Mouse (Mus musculus): ENCODE results near the gene Sipa1l3. TPM values are rescaled to one million over a fixed set of nuclear protein-coding genes. Genes with fewer than 3 reads are reported as not detected.

Gene Sipa1l3
- polyA plus RNA-seq, 1 experiment = 63.3 TPM

- peak; percentile 75 to 87 for DNase-seq
Measured at GRCm38 (mm10) chr7:29383255-29383654, 135.2 kb downstream of the Sipa1l3 start.

GRCm38 (mm10) chr7:29381466-29382040 is 136.9 kb downstream of the Sipa1l3 start:
- no peak for TF ChIP-seq POLR2A (IDR thresholded peaks at IDR 0.05; ENCODE audit: borderline replicate concordance, insufficient read depth, low read length)
- TF ChIP-seq CTCF (IDR thresholded peaks at IDR 0.05; ENCODE audit: borderline replicate concordance, insufficient read depth, low read depth, low read length) = no peak
- whole genome bisulfite sequencing = 78% methylated on average over 7 of the region's 7 CpGs
- DNase-seq = no peak
- Histone ChIP-seq H3K4me3 (replicated peaks; ENCODE audit: insufficient read depth, low read depth, low read length) (no peak overlapping the region), H3K27ac (ENCODE audit: insufficient read depth, low read length) (peak overlapping the region; percentile 24; the same call in 1 of the 2 replicates), H3K27me3 (ENCODE audit: control insufficient read depth, insufficient read depth, low read length) (no peaks in the 10 kb centered on the region), H3K4me1 (ENCODE audit: control insufficient read depth, insufficient read depth, low read length) (peaks cover 7% of the 10 kb centered on the region)

More at GRCm38 (mm10) chr7:29383255-29383654, 135.2 kb downstream of the Sipa1l3 start:
- no peak for TF ChIP-seq POLR2A (IDR thresholded peaks at IDR 0.05; ENCODE audit: borderline replicate concordance, insufficient read depth, low read length)
- TF ChIP-seq CTCF (IDR thresholded peaks at IDR 0.05; ENCODE audit: borderline replicate concordance, insufficient read depth, low read depth, low read length) = peak; percentile 97
- H3K27me3 ChIP-seq (ENCODE audit: control insufficient read depth, insufficient read depth, low read length) = no peaks in the 10 kb centered on the region
- no peak overlapping the region for H3K27ac ChIP-seq (ENCODE audit: insufficient read depth, low read length)
- H3K4me1 ChIP-seq (ENCODE audit: control insufficient read depth, insufficient read depth, low read length) = peaks cover 19% of the 10 kb centered on the region
- H3K4me3 ChIP-seq (replicated peaks; ENCODE audit: insufficient read depth, low read depth, low read length) = no peak overlapping the region
- WGBS = 30% methylated on average over 10 of the region's 10 CpGs

GRCm38 (mm10) chr7:29374054-29374453 is 144.4 kb downstream of the Sipa1l3 start:
- WGBS = 61% methylated on average over 6 of the region's 6 CpGs
- H3K4me1 ChIP-seq (ENCODE audit: control insufficient read depth, insufficient read depth, low read length) = no peaks in the 10 kb centered on the region
- TF ChIP-seq POLR2A (IDR thresholded peaks at IDR 0.05; ENCODE audit: borderline replicate concordance, insufficient read depth, low read length) = no peak
- TF ChIP-seq CTCF (IDR thresholded peaks at IDR 0.05; ENCODE audit: borderline replicate concordance, insufficient read depth, low read depth, low read length) = no peak
- H3K4me3 ChIP-seq (replicated peaks; ENCODE audit: insufficient read depth, low read depth, low read length) = no peak overlapping the region
- DNase-seq = no peak
- no peaks in the 10 kb centered on the region for H3K27me3 ChIP-seq (ENCODE audit: control insufficient read depth, insufficient read depth, low read length)
- H3K27ac ChIP-seq (ENCODE audit: insufficient read depth, low read length) = no peak overlapping the region

GRCm38 (mm10) chr7:29372123-29372522 is 146.3 kb downstream of the Sipa1l3 start:
- H3K4me3 ChIP-seq (replicated peaks; ENCODE audit: insufficient read depth, low read depth, low read length) = no peak overlapping the region
- peaks cover 12% of the 10 kb centered on the region for H3K4me1 ChIP-seq (ENCODE audit: control insufficient read depth, insufficient read depth, low read length)
- 82% methylated on average over 5 of the region's 5 CpGs for WGBS
- H3K27ac ChIP-seq (ENCODE audit: insufficient read depth, low read length) = no peak overlapping the region
- H3K27me3 ChIP-seq (ENCODE audit: control insufficient read depth, insufficient read depth, low read length) = no peaks in the 10 kb centered on the region
- DNase-seq = no peak
- no peak for TF ChIP-seq CTCF (IDR thresholded peaks at IDR 0.05; ENCODE audit: borderline replicate concordance, insufficient read depth, low read depth, low read length)
- TF ChIP-seq POLR2A (IDR thresholded peaks at IDR 0.05; ENCODE audit: borderline replicate concordance, insufficient read depth, low read length) = no peak

GRCm38 (mm10) chr7:29370031-29370430 is 148.4 kb downstream of the Sipa1l3 start:
- H3K4me1 ChIP-seq (ENCODE audit: control insufficient read depth, insufficient read depth, low read length) = peaks cover 18% of the 10 kb centered on the region
- TF ChIP-seq POLR2A (IDR thresholded peaks at IDR 0.05; ENCODE audit: borderline replicate concordance, insufficient read depth, low read length) (no peak), CTCF (IDR thresholded peaks at IDR 0.05; ENCODE audit: borderline replicate concordance, insufficient read depth, low read depth, low read length) (peak; percentile 27; the same call in 1 of the 2 replicates)
- 63% methylated on average over 6 of the region's 6 CpGs for WGBS

GRCm38 (mm10) chr7:29368004-29368320 is 150.5 kb downstream of the Sipa1l3 start:
- H3K27me3 ChIP-seq (ENCODE audit: control insufficient read depth, insufficient read depth, low read length) = no peaks in the 10 kb centered on the region
- H3K27ac ChIP-seq (ENCODE audit: insufficient read depth, low read length) = peak overlapping the region; percentile 82
- H3K4me3 ChIP-seq (replicated peaks; ENCODE audit: insufficient read depth, low read depth, low read length) = no peak overlapping the region
- no peak for TF ChIP-seq CTCF (IDR thresholded peaks at IDR 0.05; ENCODE audit: borderline replicate concordance, insufficient read depth, low read depth, low read length)
- TF ChIP-seq POLR2A (IDR thresholded peaks at IDR 0.05; ENCODE audit: borderline replicate concordance, insufficient read depth, low read length) = no peak
- H3K4me1 ChIP-seq (ENCODE audit: control insufficient read depth, insufficient read depth, low read length) = peaks cover 23% of the 10 kb centered on the region
- DNase-seq = no peak
- 40% methylated on average over 5 of the region's 5 CpGs for WGBS

More at GRCm38 (mm10) chr7:29370031-29370430, 148.4 kb downstream of the Sipa1l3 start:
- H3K27ac ChIP-seq (ENCODE audit: insufficient read depth, low read length) = no peak overlapping the region
- no peak overlapping the region for H3K4me3 ChIP-seq (replicated peaks; ENCODE audit: insufficient read depth, low read depth, low read length)
- H3K27me3 ChIP-seq (ENCODE audit: control insufficient read depth, insufficient read depth, low read length) = no peaks in the 10 kb centered on the region
- no peak for DNase-seq

GRCm38 (mm10) chr7:29367166-29368003 is 151.1 kb downstream of the Sipa1l3 start:
- H3K27me3 ChIP-seq (ENCODE audit: control insufficient read depth, insufficient read depth, low read length) = no peaks in the 10 kb centered on the region
- 31% methylated on average over 13 of the region's 13 CpGs for WGBS
- peak overlapping the region; percentile 82 for H3K27ac ChIP-seq (ENCODE audit: insufficient read depth, low read length)
- TF ChIP-seq POLR2A (IDR thresholded peaks at IDR 0.05; ENCODE audit: borderline replicate concordance, insufficient read depth, low read length) (0 out of 2 replicates have a peak, but pooled peaks have one; percentile 31), CTCF (IDR thresholded peaks at IDR 0.05; ENCODE audit: borderline replicate concordance, insufficient read depth, low read depth, low read length) (no peak)
- H3K4me1 ChIP-seq (ENCODE audit: control insufficient read depth, insufficient read depth, low read length) = peaks cover 23% of the 10 kb centered on the region
- peak; percentile 63 to 75 for DNase-seq
- H3K4me3 ChIP-seq (replicated peaks; ENCODE audit: insufficient read depth, low read depth, low read length) = no peak overlapping the region
